Mouse (Mus musculus) c-Kit-positive CD71-positive TER-119-positive erythroid progenitor cells, embryonic 14.5 days (primary cell): ENCODE data around the gene Mast4.

Experiments
- DNase-seq: peaks from one replicate; pipeline ENCODE4 v3.0.0-alpha.2; 2013; ENCODE audit warnings: low spot score

Gene Mast4

GRCm38 (mm10) chr13:103238034-103238705 is 96.1 kb downstream of the Mast4 start:
- no peak for DNase-seq

DNA sequence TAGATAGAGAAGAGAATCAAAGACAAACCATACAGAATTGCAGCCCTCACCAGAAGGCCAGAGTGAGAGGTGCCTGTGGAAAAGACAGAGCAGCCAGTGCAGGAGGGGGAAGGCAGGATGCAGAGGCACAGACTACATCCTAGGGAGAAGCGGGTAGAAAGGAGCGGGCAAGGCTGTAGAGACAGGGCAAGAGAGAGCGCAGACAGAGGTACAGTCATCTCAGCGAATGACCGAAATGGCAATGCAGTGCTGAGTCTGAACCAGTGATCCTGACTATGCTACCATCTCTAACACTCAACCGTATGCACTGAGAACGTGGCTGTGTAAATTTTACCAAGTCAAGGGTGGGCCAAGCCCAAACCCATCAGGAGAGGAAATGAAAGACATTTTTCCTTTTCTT is 102.1 kb downstream of the Mast4 start:
- DNase-seq, result no peak

GRCm38 (mm10) chr13:103229069-103229468 is 105.2 kb downstream of the Mast4 start:
- no peak for DNase-seq

DNA sequence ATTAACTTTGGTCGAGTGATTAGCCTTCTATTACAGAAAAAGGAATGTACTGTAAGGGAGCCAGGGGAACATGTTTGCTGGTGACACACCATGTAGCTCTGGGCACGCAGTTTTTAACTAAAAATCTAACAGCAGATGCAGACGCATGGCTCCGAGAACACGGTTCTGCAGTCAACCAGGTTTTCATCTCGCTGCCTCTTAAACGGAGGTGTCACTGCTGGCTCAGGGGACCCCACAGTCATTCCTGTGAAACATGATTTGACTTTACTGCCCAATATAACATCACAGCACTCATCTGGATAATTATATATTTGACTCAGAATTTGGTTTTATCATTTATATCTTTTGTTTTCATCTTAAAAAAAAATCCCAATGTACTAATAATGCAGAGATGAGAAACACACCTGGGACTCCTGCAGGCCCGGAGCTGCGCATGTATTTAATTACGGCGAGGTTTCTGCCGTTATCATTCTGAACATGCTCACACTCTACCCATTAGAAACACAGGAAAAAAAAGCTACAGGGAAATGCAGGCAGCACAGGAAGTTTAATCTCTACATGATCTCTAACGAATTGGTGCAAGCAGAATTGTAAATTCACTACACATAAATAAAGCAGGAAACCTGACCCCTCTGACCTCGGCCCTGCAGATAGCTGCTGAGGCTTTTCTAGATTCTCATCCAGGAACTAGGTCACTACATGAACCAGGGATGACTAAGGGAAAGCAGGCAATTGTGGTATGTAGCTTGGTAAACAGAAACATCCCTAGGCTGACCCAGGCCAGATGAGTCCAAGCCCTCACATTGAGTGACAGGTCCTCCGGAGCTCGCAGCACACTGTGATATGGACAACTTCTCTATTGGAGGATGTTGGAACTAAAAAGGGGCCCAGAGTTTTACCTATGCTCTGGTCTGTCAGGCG is 108.1 kb downstream of the Mast4 start:
- DNase-seq, result no peak

DNA sequence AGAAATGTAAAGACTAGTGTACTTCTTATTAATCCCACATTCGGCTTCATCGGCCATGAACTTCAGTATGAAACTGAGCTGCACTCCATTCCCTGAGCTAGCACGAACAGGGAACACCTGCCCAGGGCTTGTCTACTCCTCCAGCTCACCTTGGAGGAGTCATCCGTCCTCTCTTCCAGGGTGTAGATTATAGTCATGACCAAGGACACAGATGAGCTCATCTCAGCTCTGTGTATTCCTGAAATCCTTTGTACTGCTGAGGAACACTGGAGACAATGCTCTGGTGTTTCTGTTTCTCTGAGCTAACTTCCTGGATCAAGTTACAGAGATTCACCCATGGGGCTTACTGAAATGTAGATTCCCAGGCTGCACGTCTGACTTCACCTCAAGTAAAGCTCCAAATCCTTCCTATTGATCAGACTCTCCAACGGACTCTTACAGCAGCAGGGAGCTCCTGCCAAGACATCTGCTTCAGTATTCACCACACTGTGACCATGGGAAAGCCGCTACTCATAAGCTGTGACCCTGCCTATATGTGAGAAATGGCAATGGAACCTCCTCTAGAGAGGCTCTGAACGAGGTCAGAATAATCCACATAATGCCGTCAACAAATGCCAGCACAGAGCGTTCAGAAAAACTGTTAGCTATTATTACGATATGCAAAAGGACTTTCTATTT is 108.9 kb downstream of the Mast4 start:
- no peak for DNase-seq

GRCm38 (mm10) chr13:103220479-103221064 is 113.7 kb downstream of the Mast4 start:
- DNase-seq, result no peak

DNA sequence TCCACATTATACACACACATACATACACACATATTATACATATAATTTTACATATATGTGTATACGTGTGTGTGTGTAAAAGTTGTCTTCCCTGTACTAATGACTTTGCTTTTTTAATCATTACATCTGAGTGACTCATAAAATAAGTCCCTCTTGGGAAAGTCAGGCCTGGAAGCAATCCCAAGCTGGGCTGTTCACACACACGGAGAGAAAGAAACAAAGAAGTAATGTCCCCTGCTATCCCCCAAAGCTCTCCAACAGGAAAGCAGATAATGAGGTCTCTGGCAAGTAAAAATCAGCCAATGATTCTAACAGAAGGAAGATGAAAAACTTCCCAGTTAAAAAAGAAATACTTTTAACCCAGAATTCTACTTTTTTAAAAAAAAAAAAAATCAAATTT is 114.3 kb downstream of the Mast4 start:
- DNase-seq, result no peak

- no peak for DNase-seq
Measured at GRCm38 (mm10) chr13:103217486-103217885, 116.8 kb downstream of the Mast4 start.

DNA sequence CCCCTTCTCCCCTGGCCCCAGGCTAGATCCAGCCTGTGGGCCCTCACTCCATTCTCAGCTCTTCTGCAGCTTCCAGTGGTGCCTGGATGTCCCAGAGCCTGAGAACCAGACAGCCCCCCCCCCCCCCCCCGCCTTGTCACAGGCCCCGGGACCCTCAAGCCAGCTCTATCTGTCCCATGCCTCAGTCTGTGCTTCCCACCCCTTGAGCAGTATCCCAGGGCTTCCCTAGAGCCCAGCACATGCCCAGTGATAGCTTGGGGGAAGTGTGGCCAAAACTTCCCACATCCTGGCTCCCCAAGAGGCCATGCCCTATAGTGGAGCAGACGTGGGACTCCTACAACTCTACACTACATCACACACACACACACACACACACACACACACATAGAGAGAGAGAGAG is 119.8 kb downstream of the Mast4 start:
- no peak for DNase-seq

GRCm38 (mm10) chr13:103211953-103212352 is 122.3 kb downstream of the Mast4 start:
- no peak for DNase-seq

DNA sequence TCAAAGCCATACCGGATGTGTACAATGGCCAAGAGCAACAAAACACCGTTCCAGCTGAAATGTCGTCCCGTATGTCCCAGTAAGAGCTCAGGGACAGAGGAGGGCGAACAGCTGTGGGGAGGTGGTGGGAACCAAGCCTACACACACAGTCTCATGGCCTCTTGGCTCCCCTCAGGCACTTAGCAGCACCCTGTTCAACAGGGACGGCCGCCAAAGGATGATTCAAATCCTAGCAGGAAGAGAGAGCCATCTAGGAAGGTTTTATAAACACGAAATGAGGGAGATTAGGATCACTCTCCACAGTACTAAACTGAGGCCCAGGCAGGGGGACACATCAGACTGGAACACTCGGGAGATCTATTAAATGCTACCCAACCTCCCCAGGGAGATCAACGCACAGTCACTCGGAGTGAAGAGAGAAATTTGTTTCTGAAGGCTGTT is 122.8 kb downstream of the Mast4 start:
- DNase-seq, result no peak

- no peak for DNase-seq
Measured at GRCm38 (mm10) chr13:103210746-103211145, 123.6 kb downstream of the Mast4 start.

GRCm38 (mm10) chr13:103207199-103207598 is 127.1 kb downstream of the Mast4 start:
- no peak for DNase-seq

- DNase-seq, result no peak
Measured at GRCm38 (mm10) chr13:103206644-103207043, 127.7 kb downstream of the Mast4 start.

GRCm38 (mm10) chr13:103205191-103205590 is 129.1 kb downstream of the Mast4 start:
- DNase-seq, result no peak

DNA sequence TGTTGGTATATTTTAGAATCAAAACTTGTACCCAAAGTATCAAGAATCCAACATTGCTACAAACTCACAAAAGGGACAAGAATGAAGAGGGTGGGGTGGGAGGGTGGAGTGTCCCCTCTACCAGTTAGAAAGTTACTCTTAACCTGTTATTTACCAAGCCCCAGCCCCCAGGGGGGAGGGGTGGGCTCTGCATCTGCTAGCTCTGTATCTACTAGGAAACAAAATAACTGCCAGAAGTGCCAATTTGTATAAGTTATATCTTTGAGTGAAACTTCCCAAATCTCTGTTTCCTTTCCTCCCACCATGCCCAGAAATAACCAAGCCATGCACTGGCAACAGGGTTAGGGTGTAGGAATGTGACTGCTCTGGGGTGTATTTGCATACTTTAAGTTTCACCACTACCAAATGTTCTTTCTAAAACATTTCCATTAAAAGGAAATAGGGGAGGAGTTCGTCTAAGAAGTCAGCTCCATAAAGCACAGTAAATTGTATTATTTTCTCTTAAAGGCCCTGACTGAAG is 130.9 kb downstream of the Mast4 start:
- no peak for DNase-seq

GRCm38 (mm10) chr13:103201016-103201760 is 133.1 kb downstream of the Mast4 start:
- DNase-seq, result no peak

GRCm38 (mm10) chr13:103199823-103200660 is 134.3 kb downstream of the Mast4 start:
- no peak for DNase-seq

DNA sequence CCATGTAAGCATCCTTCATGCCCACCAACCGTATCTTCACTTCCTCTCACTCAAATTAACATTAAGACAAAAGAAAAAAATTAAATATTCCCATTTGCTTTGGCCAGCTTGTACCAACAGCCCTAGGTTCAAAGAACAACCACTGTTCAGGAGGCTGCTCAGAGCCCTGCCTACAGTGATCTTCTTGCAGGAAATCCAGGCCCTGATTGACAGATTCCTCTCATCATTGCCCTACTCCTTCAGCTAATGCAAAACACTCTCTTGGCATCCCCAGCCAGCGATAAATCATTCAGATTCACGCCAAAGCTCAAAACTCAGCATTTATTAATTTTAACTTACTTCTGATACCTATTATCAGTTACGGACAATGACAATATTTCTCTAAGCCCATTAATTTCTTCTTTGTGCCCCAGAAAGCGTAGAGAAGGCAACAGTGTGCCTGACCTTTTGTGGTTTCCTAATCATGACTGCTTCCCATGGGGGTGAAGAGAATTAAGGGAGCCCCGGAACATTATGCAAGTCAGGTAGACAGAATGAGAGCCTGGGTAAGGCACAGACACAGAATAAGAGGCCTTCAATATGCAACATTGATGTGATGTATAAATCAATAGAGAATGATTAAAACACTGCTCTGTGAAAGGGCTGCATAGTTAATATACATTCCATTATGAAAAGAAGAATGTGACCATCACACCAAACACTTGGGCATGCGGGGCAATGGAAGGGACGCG is 135.9 kb downstream of the Mast4 start:
- DNase-seq, result no peak

GRCm38 (mm10) chr13:103196307-103196706 is 138.0 kb downstream of the Mast4 start:
- DNase-seq, result no peak
